Mouse (Mus musculus): ENCODE results near the gene Nufip2. TPM values are rescaled to one million over a fixed set of nuclear protein-coding genes. Genes with fewer than 3 reads are reported as not detected.
"Not testable (repeated sequence)": the region's sequence is repeated elsewhere in the genome, so short reads cannot be mapped to it uniquely, and the experiment has no call there.

Gene Nufip2
- total RNA-seq (2014; fragmentation: Nextera tagmentation) (97.1 and 113 TPM in 2 replicates), total RNA-seq (2017) (75.3 and 94.0 TPM in 2 replicates), polyA plus RNA-seq (2012) (22.3 and 24.0 TPM in 2 replicates)

- peak; percentile 97 for ATAC-seq (ENCODE audit: extremely low read depth, insufficient number of reproducible peaks, low FRiP score, poor library complexity, severe bottlenecking)
- peak within 1 kb of the TSS; percentile 92 for H3K4me3 ChIP-seq (ENCODE audit: low read depth, low read length)
Observed at GRCm38 (mm10) chr11:77685383-77686265, at the start of gene Nufip2. Gene Nufip2 (plus strand): TSS chr11:77686155.

GRCm38 (mm10) chr11:77641390-77641789 is 44.6 kb upstream of the Nufip2 start:
- H3K9me3 ChIP-seq (replicated peaks): no peaks in the 10 kb centered on the region
- no peaks in the 10 kb centered on the region for H3K4me1 ChIP-seq (ENCODE audit: insufficient read depth, low read depth, low read length)
- peaks cover 22% of the 10 kb centered on the region for H3K27me3 ChIP-seq (ENCODE audit: insufficient read depth, low read length)
- H3K36me3 ChIP-seq (replicated peaks): no peaks in the 10 kb centered on the region
- no peak overlapping the region for H3K4me3 ChIP-seq (ENCODE audit: low read depth, low read length)
- no peak for TF ChIP-seq GATA1 (IDR thresholded peaks at IDR 0.05; ENCODE audit: borderline replicate concordance, low read length)
- TF ChIP-seq POLR2AphosphoS5 (IDR thresholded peaks at IDR 0.05; ENCODE audit: insufficient replicate concordance, low read depth, low read length): no peak
- no peak for TF ChIP-seq TAL1 (conservative IDR thresholded peaks at IDR 0.05; ENCODE audit: low read depth, low read length)
- TF ChIP-seq GATA2 (IDR thresholded peaks at IDR 0.05; ENCODE audit: borderline replicate concordance, low read depth, low read length): no peak
- no peak for TF ChIP-seq CTCF (IDR thresholded peaks at IDR 0.05; ENCODE audit: low read depth, low read length)
- no peak for DNase-seq (ENCODE audit: low spot score)
- ATAC-seq (ENCODE audit: extremely low read depth, insufficient number of reproducible peaks, low FRiP score, poor library complexity, severe bottlenecking): no peak

More at GRCm38 (mm10) chr11:77685383-77686265, at the start of gene Nufip2:
- H3K9me3 ChIP-seq (replicated peaks): no peaks in the 10 kb centered on the region
- DNase-seq (ENCODE audit: low spot score): peak; percentile 94
- TF ChIP-seq POLR2AphosphoS5 (IDR thresholded peaks at IDR 0.05; ENCODE audit: insufficient replicate concordance, low read depth, low read length) (peak; percentile 37; the same call in 1 of the 2 replicates), GATA2 (IDR thresholded peaks at IDR 0.05; ENCODE audit: borderline replicate concordance, low read depth, low read length) (no peak)
- peaks cover 21% of the 10 kb centered on the region for H3K4me1 ChIP-seq (ENCODE audit: insufficient read depth, low read depth, low read length)
- peaks cover 18% of the 10 kb centered on the region for H3K36me3 ChIP-seq (replicated peaks)
- no peaks in the 10 kb centered on the region for H3K27me3 ChIP-seq (ENCODE audit: insufficient read depth, low read length)

GRCm38 (mm10) chr11:77645481-77645880 is 40.5 kb upstream of the Nufip2 start:
- no peak for TF ChIP-seq POLR2AphosphoS5 (IDR thresholded peaks at IDR 0.05; ENCODE audit: insufficient replicate concordance, low read depth, low read length)
- TF ChIP-seq CTCF (IDR thresholded peaks at IDR 0.05; ENCODE audit: low read depth, low read length): no peak
- TF ChIP-seq TAL1 (conservative IDR thresholded peaks at IDR 0.05; ENCODE audit: low read depth, low read length): no peak
- Histone ChIP-seq H3K9me3 (replicated peaks) (0 out of 2 replicates have a peak, but pooled peaks cover 2% of the 10 kb centered on the region), H3K27me3 (ENCODE audit: insufficient read depth, low read length) (peaks cover 37% of the 10 kb centered on the region), H3K4me3 (ENCODE audit: low read depth, low read length) (no peak overlapping the region), H3K36me3 (replicated peaks) (no peaks in the 10 kb centered on the region), H3K4me1 (ENCODE audit: insufficient read depth, low read depth, low read length) (peaks cover 9% of the 10 kb centered on the region; the same call in 1 of the 2 replicates)
- DNase-seq (ENCODE audit: low spot score) (no peak), ATAC-seq (ENCODE audit: extremely low read depth, insufficient number of reproducible peaks, low FRiP score, poor library complexity, severe bottlenecking) (no peak)

GRCm38 (mm10) chr11:77648878-77649277 is 37.1 kb upstream of the Nufip2 start:
- Histone ChIP-seq H3K27me3 (ENCODE audit: insufficient read depth, low read length) (peaks cover 39% of the 10 kb centered on the region), H3K4me1 (ENCODE audit: insufficient read depth, low read depth, low read length) (peaks cover 9% of the 10 kb centered on the region), H3K9me3 (replicated peaks) (0 out of 2 replicates have a peak, but pooled peaks cover 2% of the 10 kb centered on the region), H3K4me3 (ENCODE audit: low read depth, low read length) (no peak overlapping the region), H3K36me3 (replicated peaks) (no peaks in the 10 kb centered on the region)
- no peak for TF ChIP-seq CTCF (IDR thresholded peaks at IDR 0.05; ENCODE audit: low read depth, low read length)
- no peak for TF ChIP-seq TAL1 (conservative IDR thresholded peaks at IDR 0.05; ENCODE audit: low read depth, low read length)
- no peak for TF ChIP-seq GATA2 (IDR thresholded peaks at IDR 0.05; ENCODE audit: borderline replicate concordance, low read depth, low read length)
- TF ChIP-seq POLR2AphosphoS5 (IDR thresholded peaks at IDR 0.05; ENCODE audit: insufficient replicate concordance, low read depth, low read length): no peak
- no peak for TF ChIP-seq GATA1 (IDR thresholded peaks at IDR 0.05; ENCODE audit: borderline replicate concordance, low read length)
- no peak for DNase-seq (ENCODE audit: low spot score)
- no peak for ATAC-seq (ENCODE audit: extremely low read depth, insufficient number of reproducible peaks, low FRiP score, poor library complexity, severe bottlenecking)

GRCm38 (mm10) chr11:77652484-77652883 is 33.5 kb upstream of the Nufip2 start:
- DNase-seq (ENCODE audit: low spot score): no peak
- TF ChIP-seq CTCF (IDR thresholded peaks at IDR 0.05; ENCODE audit: low read depth, low read length): no peak
- no peak for TF ChIP-seq GATA1 (IDR thresholded peaks at IDR 0.05; ENCODE audit: borderline replicate concordance, low read length)
- no peak for TF ChIP-seq POLR2AphosphoS5 (IDR thresholded peaks at IDR 0.05; ENCODE audit: insufficient replicate concordance, low read depth, low read length)
- TF ChIP-seq TAL1 (conservative IDR thresholded peaks at IDR 0.05; ENCODE audit: low read depth, low read length): no peak
- no peak for TF ChIP-seq GATA2 (IDR thresholded peaks at IDR 0.05; ENCODE audit: borderline replicate concordance, low read depth, low read length)

GRCm38 (mm10) chr11:77653406-77654190 is 32.4 kb upstream of the Nufip2 start:
- H3K36me3 ChIP-seq (replicated peaks); H3K4me3 ChIP-seq (ENCODE audit: low read depth, low read length); DNase-seq (ENCODE audit: low spot score); H3K4me1 ChIP-seq (ENCODE audit: insufficient read depth, low read depth, low read length); ATAC-seq (ENCODE audit: extremely low read depth, insufficient number of reproducible peaks, low FRiP score, poor library complexity, severe bottlenecking); H3K9me3 ChIP-seq (replicated peaks): not testable (repeated sequence)
- H3K27me3 ChIP-seq (ENCODE audit: insufficient read depth, low read length): peaks cover 33% of the 10 kb centered on the region

More at GRCm38 (mm10) chr11:77652484-77652883, 33.5 kb upstream of the Nufip2 start:
- no peaks in the 10 kb centered on the region for H3K36me3 ChIP-seq (replicated peaks)
- H3K4me1 ChIP-seq (ENCODE audit: insufficient read depth, low read depth, low read length): peaks cover 9% of the 10 kb centered on the region
- 0 out of 2 replicates have a peak, but pooled peaks cover 2% of the 10 kb centered on the region for H3K9me3 ChIP-seq (replicated peaks)
- H3K4me3 ChIP-seq (ENCODE audit: low read depth, low read length): no peak overlapping the region
- no peak for ATAC-seq (ENCODE audit: extremely low read depth, insufficient number of reproducible peaks, low FRiP score, poor library complexity, severe bottlenecking)
- peaks cover 22% of the 10 kb centered on the region for H3K27me3 ChIP-seq (ENCODE audit: insufficient read depth, low read length)

Data from G1E (cell line).